Mouse (Mus musculus) ES-E14 (cell line): ENCODE measurements around the gene Nr1h4. TPM values are rescaled to one million over a fixed set of nuclear protein-coding genes. Genes with fewer than 3 reads are reported as not detected.

Experiments
- DNase-seq: peaks from one replicate; pipeline ENCODE4 v3.0.0-alpha.2; 2013; ENCODE audit warnings: low read depth, low spot score
- H3K27ac ChIP-seq: 2 replicates; pipeline ENCODE4 v1.5.1; 2012; ENCODE audit warnings: low read depth, mild to moderate bottlenecking, low read length, moderate library complexity, mixed read lengths; ENCODE audit not compliant: poor library complexity, insufficient read depth, severe bottlenecking
- H3K36me3 ChIP-seq: 2 replicates; pipeline ENCODE4 v1.6.1; 2012; ENCODE audit warnings: mild to moderate bottlenecking, low read length, moderate library complexity, mixed read lengths; ENCODE audit not compliant: control insufficient read depth, poor library complexity, insufficient read depth, severe bottlenecking
- H3K4me1 ChIP-seq, 2 experiments: fragments of 150-350 bp in 1 of 2; sonication (generic) in 1 of 2; 2 replicates each; pipeline ENCODE4 v1.6.1; 2012; ENCODE audit warnings: low read length in 2 of 2, mild to moderate bottlenecking in 1 of 2, mixed read lengths in 1 of 2; ENCODE audit not compliant: control insufficient read depth in 2 of 2, insufficient read depth in 2 of 2, poor library complexity in 1 of 2
- H3K4me3 ChIP-seq, 2 experiments: fragments of 150-350 bp in 1 of 2; sonication (generic) in 1 of 2; 2 replicates each; pipeline ENCODE4 v1.5.1; 2012; ENCODE audit warnings: low read length in 2 of 2, low read depth in 1 of 2, mild to moderate bottlenecking in 1 of 2, mixed read lengths in 1 of 2; ENCODE audit not compliant: insufficient read depth in 1 of 2, poor library complexity in 1 of 2, severe bottlenecking in 1 of 2
- H3K9ac ChIP-seq: 2 replicates; pipeline ENCODE4 v1.6.1; 2012; ENCODE audit warnings: low read depth, mild to moderate bottlenecking, low read length, mixed read lengths; ENCODE audit not compliant: poor library complexity, insufficient read depth, severe bottlenecking
- H3K9me3 ChIP-seq: fragments of 150-350 bp; sonication (generic); 2 replicates; pipeline ENCODE4 v1.6.1; 2012; ENCODE audit warnings: low read depth, mild to moderate bottlenecking, low read length; ENCODE audit not compliant: control insufficient read depth, insufficient read depth
- CHD2 ChIP-seq: IDR thresholded peaks from 2 replicates; pipeline ENCODE4 v1.6.1; 2014; ENCODE audit warnings: mild to moderate bottlenecking, low read depth, low read length, inconsistent platforms
- HCFC1 ChIP-seq: IDR thresholded peaks from 2 replicates; pipeline ENCODE4 v1.6.1; 2012; ENCODE audit warnings: low read length, inconsistent platforms, borderline replicate concordance; ENCODE audit not compliant: insufficient read depth
- MAFK ChIP-seq: IDR thresholded peaks from 2 replicates; pipeline ENCODE4 v1.6.1; 2014; ENCODE audit warnings: mild to moderate bottlenecking, low read depth, low read length, inconsistent platforms; ENCODE audit not compliant: insufficient read depth
- ZC3H11A ChIP-seq: IDR thresholded peaks from 2 replicates; pipeline ENCODE4 v1.6.1; 2012; ENCODE audit warnings: low read depth, mild to moderate bottlenecking, inconsistent platforms, low read length, borderline replicate concordance
- ZNF384 ChIP-seq: IDR thresholded peaks from 2 replicates; pipeline ENCODE4 v1.6.1; 2012; ENCODE audit warnings: low read depth, low read length, inconsistent platforms
- in situ Hi-C, 2 experiments: fragments of 600-800 bp; cut with MboI; formaldehyde crosslinking; loops; one replicate each; pipeline ENCODE4 v1.15.1; 2025; ENCODE audit warnings: low sequenced_read_pairs in 2 of 2, inconsistent platforms in 1 of 2; ENCODE audit not compliant: unreplicated experiment in 2 of 2
- total RNA-seq: library from RNA; depleted of rRNA; stranded (reverse); fragments of 300-350 nt; gene quantifications from 2 replicates; pipeline ENCODE4 v1.2.3, GENCODE M21; 2012

Nr1h4 gene
- total RNA-seq, 1 experiment: not detected

DNA sequence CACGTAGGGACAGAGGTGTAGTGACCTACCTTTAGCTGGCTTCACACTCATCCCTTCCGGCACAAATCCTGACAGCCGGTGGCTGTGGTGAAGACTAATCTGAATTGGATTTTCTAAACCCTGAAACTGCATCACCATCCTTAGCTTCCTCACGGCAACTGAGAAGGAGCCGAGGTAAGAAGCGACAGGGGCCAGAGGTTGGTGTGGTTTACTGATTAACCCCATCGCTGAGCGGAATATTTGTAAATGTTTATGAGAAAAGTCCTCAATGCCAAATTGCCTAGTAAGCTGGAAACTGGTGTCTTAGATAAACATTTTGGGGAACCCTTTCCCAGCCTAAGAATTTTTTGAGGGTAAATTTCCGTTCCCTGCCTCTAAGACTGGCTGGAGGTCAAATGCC, 26.9 kb downstream of the Nr1h4 start:
- TF ChIP-seq ZNF384 (peak; percentile 91), ZC3H11A (no peak)

DNA sequence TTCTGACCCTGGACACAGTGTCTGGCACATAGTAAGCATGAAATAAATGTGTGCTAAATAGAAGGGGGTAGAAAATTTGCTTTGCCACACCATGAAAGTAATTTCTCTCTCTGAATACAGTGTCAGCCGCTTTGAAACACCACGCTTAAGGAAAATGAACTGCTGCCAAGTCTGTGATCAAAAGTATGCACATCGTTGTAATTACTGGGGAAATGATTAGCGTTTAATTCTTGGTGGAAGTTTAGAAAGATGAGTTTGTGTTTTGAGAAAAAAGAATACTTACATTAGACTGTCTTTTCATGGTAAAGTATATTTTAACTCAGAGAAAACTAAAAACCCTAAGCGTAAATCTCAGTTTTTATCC, 27.8 kb downstream of the Nr1h4 start:
- TF ChIP-seq HCFC1 (no peak), CHD2 (no peak), ZC3H11A (no peak), ZNF384 (no peak), MAFK (no peak)
- no peaks in the 10 kb centered on the region for H3K4me1 ChIP-seq
- DNase-seq: no peak
- H3K9me3 ChIP-seq: no peaks in the 10 kb centered on the region
- H3K36me3 ChIP-seq: no peaks in the 10 kb centered on the region
- H3K9ac ChIP-seq: no peak overlapping the region
- no peak overlapping the region for H3K4me3 ChIP-seq
- H3K27ac ChIP-seq: no peak overlapping the region
- in situ Hi-C loops: no loop called here

More for the DNA sequence above, 26.9 kb downstream of the Nr1h4 start:
- Histone ChIP-seq H3K9ac (no peak overlapping the region), H3K9me3 (no peaks in the 10 kb centered on the region), H3K27ac (no peak overlapping the region), H3K4me3 (peak overlapping the region; percentile 19 to 29; a peak in 2 of 4 replicates), H3K36me3 (no peaks in the 10 kb centered on the region), H3K4me1 (no peaks in the 10 kb centered on the region)
- no peak for DNase-seq
- in situ Hi-C loops: no loop called here

DNA sequence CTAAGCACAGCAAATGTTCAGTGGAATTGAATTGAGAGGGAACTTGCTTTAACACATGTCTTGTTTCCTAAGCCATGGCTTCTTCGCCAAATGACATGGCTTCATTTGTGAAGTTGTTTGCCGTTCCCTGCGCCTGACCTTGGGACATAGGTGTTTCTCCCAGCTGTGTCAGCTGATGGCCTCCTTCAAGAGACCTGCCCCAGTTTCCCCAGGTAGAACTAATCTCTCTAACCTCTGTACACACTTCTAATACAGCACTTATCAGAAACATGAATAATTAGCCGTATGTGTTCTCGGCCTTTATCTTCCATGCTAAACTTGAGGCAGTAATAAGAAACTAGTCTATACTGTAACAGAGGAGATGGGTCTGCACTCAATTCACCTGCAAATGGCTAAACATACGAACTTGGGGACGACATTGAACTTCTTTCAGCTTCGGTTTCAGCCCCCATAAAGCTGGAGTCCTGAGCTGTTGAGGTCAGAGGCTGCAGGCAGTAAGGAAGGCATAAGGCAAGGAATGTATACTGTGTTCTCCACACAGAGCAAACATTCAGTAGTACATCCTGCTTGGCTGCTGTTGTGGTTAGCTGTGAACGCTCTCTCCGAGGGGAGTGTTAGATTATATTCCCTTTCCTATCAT, 28.3 kb downstream of the Nr1h4 start:
- DNase-seq: no peak
- no peak for TF ChIP-seq MAFK
- TF ChIP-seq ZC3H11A: no peak
- TF ChIP-seq CHD2: no peak
- no peak for TF ChIP-seq HCFC1
- no peak for TF ChIP-seq ZNF384

DNA sequence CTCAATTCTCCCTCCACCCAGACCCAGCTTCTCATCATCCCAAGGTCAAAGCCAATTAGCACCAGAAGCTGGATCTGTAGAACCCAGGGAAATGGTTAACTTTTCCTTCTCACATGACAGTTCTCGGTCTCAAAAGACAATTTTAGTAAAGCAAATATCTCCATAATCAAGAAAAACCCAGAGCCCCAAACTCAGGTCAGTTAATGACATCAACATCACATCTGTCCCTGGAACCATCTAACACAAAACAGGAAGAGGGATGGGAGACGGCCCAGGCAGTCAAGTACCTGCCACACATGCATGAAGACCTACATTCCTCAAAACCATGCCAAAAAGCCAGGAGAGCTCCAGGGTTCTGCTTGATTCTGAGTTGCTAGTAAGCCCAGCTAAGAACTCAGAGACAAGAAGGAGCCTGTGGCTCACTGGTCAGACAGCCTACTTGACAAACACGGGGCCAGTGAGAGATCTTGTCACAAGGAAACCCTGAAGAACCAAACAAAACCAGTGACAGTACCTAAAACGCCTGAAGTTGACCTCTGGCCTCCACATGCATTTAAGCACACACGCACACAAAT, 30.3 kb downstream of the Nr1h4 start:
- no peaks in the 10 kb centered on the region for H3K36me3 ChIP-seq
- no peak overlapping the region for H3K9ac ChIP-seq
- in situ Hi-C loops: no loop called here
- H3K9me3 ChIP-seq: no peaks in the 10 kb centered on the region
- DNase-seq: no peak
- no peak for TF ChIP-seq MAFK
- no peak for TF ChIP-seq ZC3H11A
- no peak for TF ChIP-seq ZNF384
- no peak for TF ChIP-seq CHD2
- TF ChIP-seq HCFC1: no peak
- no peak overlapping the region for H3K4me3 ChIP-seq
- H3K27ac ChIP-seq: no peak overlapping the region
- no peaks in the 10 kb centered on the region for H3K4me1 ChIP-seq

More for the DNA sequence above, 28.3 kb downstream of the Nr1h4 start:
- Histone ChIP-seq H3K4me3 (no peak overlapping the region), H3K27ac (no peak overlapping the region), H3K9me3 (no peaks in the 10 kb centered on the region), H3K4me1 (no peaks in the 10 kb centered on the region), H3K36me3 (no peaks in the 10 kb centered on the region), H3K9ac (no peak overlapping the region)
- in situ Hi-C loops: no loop called here

DNA sequence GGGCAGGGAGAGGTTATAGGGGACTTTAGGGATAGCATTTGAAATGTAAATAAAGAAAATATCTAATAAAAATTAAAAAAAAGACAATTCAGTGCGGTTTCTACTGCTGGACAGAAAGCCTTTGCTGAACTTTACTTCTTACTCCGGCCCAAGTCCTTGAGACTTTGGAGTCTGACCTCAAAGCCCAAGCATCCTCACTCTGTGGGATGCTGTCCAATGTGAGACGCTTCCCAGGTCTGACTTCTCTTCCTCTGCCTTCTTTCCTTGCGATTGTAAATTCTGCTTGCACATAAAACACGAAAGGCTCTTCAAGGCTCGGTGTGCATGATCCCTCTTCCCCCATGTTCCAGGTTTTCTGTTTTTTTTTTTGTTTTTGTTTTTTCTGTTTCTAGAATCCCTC, 31.5 kb downstream of the Nr1h4 start:
- no peak for TF ChIP-seq MAFK
- no peak for TF ChIP-seq ZC3H11A
- TF ChIP-seq ZNF384: no peak
- no peak for TF ChIP-seq HCFC1
- TF ChIP-seq CHD2: no peak
- H3K9me3 ChIP-seq: no peaks in the 10 kb centered on the region
- DNase-seq: no peak
- no peak overlapping the region for H3K27ac ChIP-seq
- H3K4me3 ChIP-seq: no peak overlapping the region
- H3K4me1 ChIP-seq: no peaks in the 10 kb centered on the region
- H3K9ac ChIP-seq: no peak overlapping the region
- in situ Hi-C loops: no loop called here
- H3K36me3 ChIP-seq: no peaks in the 10 kb centered on the region
